ENCODE assay signal across 8 mouse cellular contexts in the genomic region with DNA sequence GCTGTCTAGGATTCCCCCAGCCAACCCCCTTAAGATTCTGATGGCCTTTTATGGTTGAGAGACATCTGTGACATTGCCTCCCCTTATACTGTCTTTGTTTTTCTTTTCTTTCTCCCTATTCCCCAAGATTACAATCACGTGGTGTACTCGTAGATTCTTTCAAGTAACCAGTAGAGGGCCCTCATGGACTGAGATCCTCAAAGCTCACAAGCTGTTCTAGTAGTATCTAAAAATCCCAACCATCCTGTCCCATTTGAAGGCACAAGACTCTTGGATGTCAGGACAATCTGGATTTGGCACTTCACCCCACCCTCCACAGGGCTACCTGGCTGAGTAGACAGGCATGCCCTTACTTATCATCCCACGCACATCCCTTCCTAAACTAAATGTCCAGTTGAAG. TPM values are rescaled to one million over a fixed set of nuclear protein-coding genes. Genes with fewer than 3 reads are reported as not detected.
DNase-seq lines count a peak whose midpoint lies in the region; ATAC-seq and TF ChIP-seq lines count a peak whose summit lies in the region.

No protein-coding gene starts in this region.

- no peak overlapping the region for H3K4me2 ChIP-seq in midbrain, postnatal 0 days (ENCODE audit: low read depth, low read length, poor library complexity, severe bottlenecking)
- no peak overlapping the region for H3K4me2 ChIP-seq in midbrain, embryonic 13.5 days (replicated peaks)
- no peak overlapping the region for H3K4me2 ChIP-seq in embryonic facial prominence, embryonic 15.5 days (replicated peaks)

- H3K4me1 ChIP-seq in midbrain, postnatal 0 days (ENCODE audit: insufficient read depth, low read length) = no peaks in the 10 kb centered on the region
- no peaks in the 10 kb centered on the region for H3K4me1 ChIP-seq in midbrain, embryonic 13.5 days (replicated peaks)
- H3K4me1 ChIP-seq in embryonic facial prominence, embryonic 15.5 days = 0 out of 2 replicates have a peak, but pooled peaks cover 12% of the 10 kb centered on the region

- no peaks in the 10 kb centered on the region for H3K36me3 ChIP-seq in midbrain, postnatal 0 days (ENCODE audit: insufficient read depth, low read length)
- H3K36me3 ChIP-seq in midbrain, embryonic 13.5 days = no peaks in the 10 kb centered on the region
- H3K36me3 ChIP-seq in embryonic facial prominence, embryonic 15.5 days = no peaks in the 10 kb centered on the region

- H3K9me3 ChIP-seq in midbrain, postnatal 0 days (ENCODE audit: low read length) = no peaks in the 10 kb centered on the region
- no peaks in the 10 kb centered on the region for H3K9me3 ChIP-seq in midbrain, embryonic 13.5 days
- no peaks in the 10 kb centered on the region for H3K9me3 ChIP-seq in embryonic facial prominence, embryonic 15.5 days (replicated peaks)

- H3K27ac ChIP-seq in gastrocnemius, adult 2 months = no peak overlapping the region
- no peak overlapping the region for H3K27ac ChIP-seq in midbrain, postnatal 0 days (ENCODE audit: low read depth, low read length)
- no peak overlapping the region for H3K27ac ChIP-seq in midbrain, embryonic 13.5 days
- H3K27ac ChIP-seq in embryonic facial prominence, embryonic 15.5 days (replicated peaks) = no peak overlapping the region

- WGBS in midbrain, postnatal 0 days = 32% methylated on average over 3 of the region's 3 CpGs
- 30% methylated on average over 3 of the region's 3 CpGs for WGBS in midbrain, embryonic 13.5 days
- WGBS in embryonic facial prominence, embryonic 15.5 days = 30% methylated on average over 3 of the region's 3 CpGs

- DNase-seq in gastrocnemius, adult 2 months = no peak
- no peak for DNase-seq in gastrocnemius, postnatal 36 days
- DNase-seq in midbrain, postnatal 0 days (ENCODE audit: low spot score) = peak; percentile 88
- DNase-seq in retina, adult 2 months (ENCODE audit: low read depth, low spot score) = peak; percentile 48
- DNase-seq in ovary, postnatal 14 days (ENCODE audit: low spot score) = no peak
- no peak for DNase-seq in layer of hippocampus, postnatal 25 days (ENCODE audit: extremely low spot score in 1 of 2, low spot score in 1 of 2)

- ATAC-seq in midbrain, postnatal 0 days (ENCODE audit: low FRiP score) = no peak
- ATAC-seq in midbrain, embryonic 13.5 days = no peak
- ATAC-seq in embryonic facial prominence, embryonic 15.5 days (ENCODE audit: insufficient number of reproducible peaks, low FRiP score, low TSS enrichment, low read depth) = peak; percentile 10; the same call in 1 of the 2 replicates

- no peak overlapping the region for H3K4me3 ChIP-seq in gastrocnemius, adult 2 months
- no peak overlapping the region for H3K4me3 ChIP-seq in midbrain, postnatal 0 days (ENCODE audit: low read depth, low read length)
- H3K4me3 ChIP-seq in midbrain, embryonic 13.5 days (replicated peaks) = no peak overlapping the region
- no peak overlapping the region for H3K4me3 ChIP-seq in embryonic facial prominence, embryonic 15.5 days (replicated peaks)

- intact Hi-C loops in gastrocnemius, adult 2 months (cut with DNase I) = loop anchor here (2.0 kb wide), 1 partner anchor 45 kb away; no protein-coding TSS in a partner anchor
- intact Hi-C loops in gastrocnemius, postnatal 36 days (cut with DNase I) = loop anchor here (2.0 to 10.0 kb wide), 4 partner anchors 45 to 263 kb away; no protein-coding TSS in a partner anchor

- no peak overlapping the region for H3K9ac ChIP-seq in midbrain, postnatal 0 days (replicated peaks; ENCODE audit: low read length, poor library complexity, severe bottlenecking)
- H3K9ac ChIP-seq in midbrain, embryonic 13.5 days (replicated peaks) = no peak overlapping the region
- no peak overlapping the region for H3K9ac ChIP-seq in embryonic facial prominence, embryonic 15.5 days

- no peaks in the 10 kb centered on the region for H3K27me3 ChIP-seq in midbrain, postnatal 0 days (ENCODE audit: insufficient read depth, low read length)
- H3K27me3 ChIP-seq in midbrain, embryonic 13.5 days = no peaks in the 10 kb centered on the region
- no peaks in the 10 kb centered on the region for H3K27me3 ChIP-seq in embryonic facial prominence, embryonic 15.5 days

- TF ChIP-seq CTCF in gastrocnemius, adult 2 months (IDR thresholded peaks at IDR 0.05) = peak; percentile 65
- TF ChIP-seq CTCF in midbrain, postnatal 0 days (IDR thresholded peaks at IDR 0.05) = peak; percentile 80

RNA-seq across cellular contexts. Expression of gene Rrp1b, which starts 8.2 kb away (rescaled TPM):
- total RNA-seq in gastrocnemius, adult 2 months (2021) = 1 to 10 TPM; 7.0 to 9.3 TPM
- 1 to 10 TPM; 6.8 to 7.0 TPM for total RNA-seq in gastrocnemius, postnatal 36 days (2021)
- total RNA-seq in midbrain, postnatal 0 days (2014; rRNA removed) = 24.3 and 38.5 TPM in 2 replicates
- polyA plus RNA-seq in midbrain, postnatal 0 days (2015; fragmentation: Nextera tagmentation; extraction: Ambion mirVana) = 40.3 and 45.8 TPM in 2 replicates
- 43.7 and 44.7 TPM in 2 replicates for polyA plus RNA-seq in midbrain, embryonic 13.5 days (2015; fragmentation: Nextera tagmentation; extraction: Ambion mirVana)
- polyA plus RNA-seq in embryonic facial prominence, embryonic 15.5 days (2015; fragmentation: Nextera tagmentation; extraction: Ambion mirVana) = 56.1 and 57.9 TPM in 2 replicates
- 10 to 100 TPM; 15.3 to 22.4 TPM for total RNA-seq in layer of hippocampus, postnatal 25 days (2021)

RNA-seq across cellular contexts. Expression of gene Hsf2bp, which starts 8.5 kb away (rescaled TPM):
- total RNA-seq in gastrocnemius, adult 2 months (2021) = 1 to 10 TPM in 1 of 2 experiments, under 1 TPM in 1; 0.46 to 1.5 TPM
- total RNA-seq in gastrocnemius, postnatal 36 days (2021) = under 1 TPM; 0.59 to 0.67 TPM
- 0.16 TPM in 1 of 2 replicates, not detected in the other for total RNA-seq in midbrain, postnatal 0 days (2014; rRNA removed)
- 1.3 and 1.4 TPM in 2 replicates for polyA plus RNA-seq in midbrain, postnatal 0 days (2015; fragmentation: Nextera tagmentation; extraction: Ambion mirVana)
- polyA plus RNA-seq in midbrain, embryonic 13.5 days (2015; fragmentation: Nextera tagmentation; extraction: Ambion mirVana) = 0.31 and 0.55 TPM in 2 replicates
- polyA plus RNA-seq in embryonic facial prominence, embryonic 15.5 days (2015; fragmentation: Nextera tagmentation; extraction: Ambion mirVana) = 1.1 and 1.5 TPM in 2 replicates
- total RNA-seq in layer of hippocampus, postnatal 25 days (2021) = 1 to 10 TPM in 1 of 2 experiments, under 1 TPM in 1; 0.84 to 1.0 TPM

Comparison
In these comparisons a context has a peak if more than half of its experiments do, and no peak if none do; other contexts are left out.
1. DNase-seq: peak in midbrain, postnatal 0 days (single experiment) and retina, adult 2 months (single experiment); none in gastrocnemius, adult 2 months (single experiment), gastrocnemius, postnatal 36 days (0 of 2), ovary, postnatal 14 days (single experiment) and layer of hippocampus, postnatal 25 days (0 of 2).